Mouse (Mus musculus) kidney, postnatal 14 days (tissue): ENCODE data around the gene Mapk1.

Source experiments
- DNase-seq: peaks from one replicate; pipeline ENCODE4 v3.0.0; 2022; ENCODE audit warnings: mixed read lengths

Mapk1 gene

GRCm38 (mm10) chr16:17018071-17018470 is 34.9 kb downstream of the Mapk1 start:
- no peak for DNase-seq

DNA sequence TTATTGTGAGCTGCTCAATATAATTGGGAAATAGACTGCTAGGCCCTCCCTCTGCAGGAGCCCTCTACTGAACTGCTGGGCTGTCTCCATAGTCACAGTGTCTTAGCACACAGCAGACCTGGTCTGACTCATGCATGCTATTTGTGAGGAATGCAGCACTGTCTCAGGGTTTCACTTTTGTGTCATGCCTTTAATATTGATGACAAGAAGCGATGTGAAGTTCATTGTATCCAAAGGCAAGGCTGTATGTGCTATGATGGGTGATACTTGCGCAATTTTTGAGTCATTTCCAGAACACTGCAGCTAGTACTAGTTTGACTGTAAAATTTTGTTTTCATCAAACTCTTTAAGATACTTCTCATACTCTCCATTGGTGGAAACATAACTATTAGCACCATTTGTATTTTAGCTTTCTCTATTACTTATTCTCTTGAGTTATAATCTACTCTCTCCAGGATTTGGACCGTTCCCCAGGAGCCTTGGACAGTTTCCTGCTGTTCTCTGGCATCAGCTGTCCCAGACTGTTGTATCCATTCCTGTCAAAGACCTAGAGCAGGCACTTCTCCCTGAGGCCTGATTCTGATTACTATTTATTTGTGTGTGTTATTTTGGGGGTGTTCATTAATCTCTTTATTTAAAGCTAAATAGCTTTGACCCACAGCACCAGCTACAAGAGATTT is 41.4 kb downstream of the Mapk1 start:
- no peak for DNase-seq

- no peak for DNase-seq
Observed at GRCm38 (mm10) chr16:17029971-17030695, 47.0 kb downstream of the Mapk1 start.

DNA sequence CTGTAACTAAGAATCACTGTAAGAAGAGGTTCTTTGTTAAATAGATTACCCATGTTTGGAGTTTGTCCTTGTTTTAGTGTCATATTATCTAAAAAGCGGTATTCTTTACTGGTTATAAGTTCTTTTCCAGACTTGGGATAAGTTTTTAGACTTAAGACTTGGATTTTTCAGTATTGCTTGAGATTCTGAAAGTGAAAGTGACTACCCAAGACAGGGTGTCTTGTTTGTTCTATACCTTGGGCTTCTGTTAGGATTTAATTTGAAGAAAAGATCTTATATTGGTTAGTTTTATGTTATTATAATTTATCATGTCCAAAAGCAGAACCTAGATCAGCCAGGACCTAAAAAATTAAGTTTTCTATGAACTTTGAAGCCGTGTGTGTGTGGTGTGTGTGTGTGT is 50.6 kb downstream of the Mapk1 start:
- DNase-seq: no peak

GRCm38 (mm10) chr16:17040716-17041115 is 57.5 kb downstream of the Mapk1 start:
- DNase-seq: no peak

GRCm38 (mm10) chr16:17041417-17041816 is 58.2 kb downstream of the Mapk1 start:
- no peak for DNase-seq

GRCm38 (mm10) chr16:17044320-17044719 is 61.1 kb downstream of the Mapk1 start:
- no peak for DNase-seq

DNA sequence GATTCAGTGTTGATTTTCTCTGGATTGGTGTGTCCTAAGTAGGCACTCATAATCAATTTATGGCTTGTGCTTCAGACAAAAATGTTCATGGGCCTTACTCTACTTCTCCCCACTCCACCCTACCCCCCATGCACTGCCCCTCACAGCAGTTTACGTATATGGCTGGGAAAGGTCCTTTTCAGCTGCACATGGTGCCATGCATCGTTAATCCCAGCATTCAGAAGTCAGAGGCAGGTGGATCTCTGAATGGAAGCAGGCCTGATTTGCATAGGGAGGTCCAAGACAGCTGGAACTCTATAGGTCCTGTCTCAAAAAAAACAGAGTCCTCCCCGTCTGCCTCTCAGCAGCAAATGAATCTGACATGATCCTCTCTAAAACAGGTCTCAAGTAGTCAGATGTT is 62.1 kb downstream of the Mapk1 start:
- no peak for DNase-seq

- no peak for DNase-seq
Observed at GRCm38 (mm10) chr16:17049886-17050285, 66.7 kb downstream of the Mapk1 start.

DNA sequence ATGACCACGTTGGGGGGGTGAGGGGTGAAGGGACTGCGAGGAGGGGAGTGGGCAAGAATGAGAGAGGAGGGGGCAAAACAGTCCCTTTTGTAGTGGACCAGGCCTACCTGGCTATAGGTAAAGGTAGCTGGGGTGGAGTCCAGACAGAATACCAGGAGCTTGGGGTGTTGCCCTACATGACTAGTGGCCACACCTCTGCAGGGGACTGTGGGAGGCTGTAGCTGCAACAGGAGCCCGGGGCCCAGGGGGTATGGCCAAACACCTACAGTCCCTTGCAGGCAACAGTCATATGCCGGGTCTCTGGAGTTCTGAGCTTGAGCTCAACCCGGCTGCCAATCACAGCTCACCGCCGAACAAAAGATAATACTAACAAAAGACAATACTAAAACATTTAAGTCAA is 68.9 kb downstream of the Mapk1 start:
- DNase-seq: no peak

DNA sequence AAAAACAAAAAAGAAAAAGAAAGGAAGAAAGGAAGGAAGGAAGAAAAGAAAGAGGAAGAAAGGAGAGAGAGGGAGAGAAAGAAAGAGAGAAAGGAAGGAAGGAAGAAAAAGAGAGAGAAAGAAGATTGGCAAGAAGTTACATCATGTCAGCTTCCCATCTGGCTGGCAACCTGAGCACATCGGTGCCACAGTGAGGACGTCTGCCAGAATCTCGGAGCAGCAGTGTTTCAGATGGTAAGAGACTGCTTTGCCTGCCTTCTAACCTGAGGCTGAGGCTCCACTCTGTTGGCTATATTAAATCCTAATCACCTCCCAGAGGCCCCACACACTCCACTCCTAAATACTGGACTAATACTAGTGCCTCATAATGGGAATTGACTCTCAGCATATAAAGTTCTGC is 70.7 kb downstream of the Mapk1 start:
- no peak for DNase-seq

GRCm38 (mm10) chr16:17055584-17055983 is 72.4 kb downstream of the Mapk1 start:
- DNase-seq: no peak

- no peak for DNase-seq
Observed at GRCm38 (mm10) chr16:17062338-17062737, 79.2 kb downstream of the Mapk1 start.

DNA sequence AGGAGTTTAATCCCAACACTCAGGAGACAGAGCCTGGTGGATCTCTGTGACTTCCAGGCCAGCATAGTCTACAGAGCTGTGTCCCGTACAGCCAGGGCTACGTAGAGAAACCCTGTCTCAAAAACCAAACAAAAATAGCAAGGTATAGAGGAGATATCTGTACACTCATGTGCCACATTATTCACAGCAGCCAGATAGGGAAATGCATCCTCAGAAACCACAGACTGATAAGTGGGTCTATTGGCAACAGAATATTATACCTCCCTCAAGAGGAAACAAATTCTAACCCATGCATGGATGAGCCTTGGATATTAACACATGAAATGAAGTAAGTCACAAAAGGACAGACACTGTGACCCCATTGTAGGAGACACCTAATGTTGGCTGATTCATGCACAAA is 84.4 kb downstream of the Mapk1 start:
- no peak for DNase-seq

GRCm38 (mm10) chr16:17069511-17070443 is 86.6 kb downstream of the Mapk1 start, which contains the start of gene Ypel1:
TSS of gene Ypel1 (plus strand) at chr16:17069696.
- peak; percentile 93 for DNase-seq

DNA sequence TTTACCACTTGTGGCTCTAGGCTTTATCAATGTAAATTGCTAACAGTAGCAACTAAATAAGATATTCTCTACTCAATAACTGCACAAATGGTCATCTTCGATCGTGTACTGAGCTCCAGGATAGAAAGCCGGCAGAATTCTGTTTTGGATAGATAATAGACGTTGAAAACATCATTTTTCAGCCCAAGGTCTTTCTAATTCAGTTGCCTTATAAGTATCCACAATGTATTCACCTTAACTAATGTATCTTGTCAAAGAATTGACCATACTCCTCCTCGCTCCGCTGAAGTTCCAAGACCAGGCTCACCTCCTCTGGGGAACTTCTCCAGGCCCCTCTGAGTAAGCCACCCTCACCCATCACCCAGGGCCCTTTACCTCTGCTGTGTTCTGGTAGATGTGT is 87.5 kb downstream of the Mapk1 start:
- DNase-seq: no peak

- no peak for DNase-seq
Observed at GRCm38 (mm10) chr16:17073000-17073399, 89.8 kb downstream of the Mapk1 start.

- DNase-seq: no peak
Observed at GRCm38 (mm10) chr16:17076301-17076700, 93.1 kb downstream of the Mapk1 start.

DNA sequence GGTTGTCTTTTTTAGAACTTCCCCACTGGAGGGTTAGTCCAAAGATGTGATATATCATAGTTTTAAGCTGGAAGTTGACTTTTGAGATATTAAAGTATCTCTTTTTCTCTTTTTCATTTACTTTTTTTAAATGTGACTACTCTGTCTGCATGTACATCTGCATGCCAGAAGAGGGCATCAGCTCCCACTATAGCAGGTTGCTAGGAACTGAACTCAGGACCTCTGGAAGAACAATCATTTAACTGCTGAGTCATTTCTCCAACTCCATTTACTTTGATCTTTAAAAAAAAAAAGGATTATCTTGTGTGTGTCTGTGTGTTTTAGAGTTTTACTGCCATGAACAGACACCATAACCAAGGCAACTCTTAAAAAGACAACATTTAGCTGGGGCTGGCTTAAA is 93.7 kb downstream of the Mapk1 start:
- DNase-seq: no peak

DNA sequence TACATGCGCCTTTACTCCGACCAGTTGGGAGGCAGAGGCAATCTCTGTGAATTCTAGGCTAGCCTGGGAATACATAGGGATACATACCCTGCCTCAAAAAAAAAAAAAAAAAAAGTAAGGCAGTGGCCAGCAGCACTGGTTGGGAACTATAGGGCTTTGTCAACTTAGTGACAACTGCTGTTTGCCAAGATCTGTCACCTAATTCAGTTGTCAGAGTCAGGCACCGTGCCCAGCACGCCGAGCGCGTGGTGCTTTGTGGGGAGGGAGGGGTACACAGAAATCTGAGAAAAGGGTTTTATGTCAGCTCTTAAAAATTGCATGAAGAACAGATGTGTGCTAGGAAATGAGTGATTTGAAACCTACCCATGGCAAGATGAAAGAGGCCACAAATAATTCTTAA is 94.9 kb downstream of the Mapk1 start:
- no peak for DNase-seq

DNA sequence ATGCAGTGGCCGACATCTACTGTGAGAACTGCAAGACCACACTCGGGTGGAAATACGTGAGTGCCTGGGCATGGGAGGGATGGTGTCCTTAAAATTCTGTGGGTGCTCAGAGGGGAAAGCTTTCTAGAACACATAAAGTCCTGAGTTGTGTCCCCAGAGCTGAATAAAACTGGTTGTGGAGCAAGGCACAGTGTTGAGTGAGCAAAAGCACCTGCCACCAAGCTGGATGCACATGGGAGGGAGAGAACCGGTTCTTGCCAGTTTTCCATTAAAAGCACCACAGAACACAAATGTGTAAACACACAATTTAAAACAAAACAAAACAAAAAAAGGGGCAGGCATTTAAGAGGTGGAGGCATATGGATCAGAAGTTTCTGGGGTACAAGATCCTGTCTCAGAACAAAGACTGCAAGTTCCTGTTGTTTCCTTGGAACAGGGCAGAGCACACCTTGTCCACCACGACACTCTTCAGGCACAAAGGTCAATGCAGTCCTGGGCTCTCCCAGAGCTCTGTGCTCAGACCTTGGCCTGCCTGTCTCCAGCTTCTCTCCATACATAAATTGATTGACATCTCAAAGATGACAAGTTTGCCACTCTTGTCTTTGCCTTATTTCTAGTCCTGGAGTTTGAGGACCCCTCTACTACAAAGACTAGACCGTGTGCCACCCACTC is 99.1 kb downstream of the Mapk1 start:
- DNase-seq: no peak

GRCm38 (mm10) chr16:17085636-17086035 is 102.5 kb downstream of the Mapk1 start:
- DNase-seq: no peak

DNA sequence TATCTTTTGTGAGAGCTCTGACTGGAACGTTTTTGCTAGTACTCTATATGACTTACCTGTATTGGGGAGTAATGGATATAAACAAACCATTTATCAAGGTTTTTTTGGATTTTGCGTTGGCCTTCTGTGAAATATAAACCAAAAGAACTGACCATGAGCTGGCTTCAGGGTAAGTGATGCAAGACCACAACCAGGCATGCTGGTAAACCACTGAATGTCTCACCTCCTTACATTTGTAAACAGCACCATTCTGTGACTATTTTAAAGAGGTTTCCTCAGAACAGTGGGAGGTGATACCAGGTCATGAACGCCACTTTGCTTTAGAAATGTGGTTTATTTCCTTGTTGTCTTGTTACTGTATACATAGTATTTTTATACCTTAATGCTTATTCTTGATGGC is 103.1 kb downstream of the Mapk1 start:
- DNase-seq: no peak
